Mouse (Mus musculus) hindbrain, embryonic 11.5 days (tissue): ENCODE results near the gene Clmp. TPM values are rescaled to one million over a fixed set of nuclear protein-coding genes. Genes with fewer than 3 reads are reported as not detected.
"Not testable (repeated sequence)": the region's sequence is repeated elsewhere in the genome, so short reads cannot be mapped to it uniquely, and the experiment has no call there.

Experiments
- ATAC-seq: fragments of 200-750 bp; cut with Nextera tagmentation; 2 replicates; pipeline ENCODE4 v1.8.0; 2017; ENCODE audit warnings: mild to moderate bottlenecking, moderate TSS enrichment, moderate library complexity; ENCODE audit not compliant: low FRiP score
- DNase-seq: peaks from one replicate; pipeline ENCODE4 v3.0.0-alpha.2; 2015; ENCODE audit warnings: low spot score
- H3K27ac ChIP-seq: fragments of 300-500 bp; sonication (generic); 2 replicates; pipeline ENCODE4 v1.5.1; 2014; ENCODE audit warnings: mild to moderate bottlenecking, low read depth, low read length
- H3K27me3 ChIP-seq: fragments of 300-500 bp; sonication (generic); 2 replicates; pipeline ENCODE4 v1.6.1; 2014; ENCODE audit warnings: mild to moderate bottlenecking, low read length, moderate library complexity, mixed read lengths; ENCODE audit not compliant: control insufficient read depth, insufficient read depth
- H3K36me3 ChIP-seq: fragments of 300-500 bp; sonication (generic); 2 replicates; pipeline ENCODE4 v1.6.1; 2014; ENCODE audit warnings: mild to moderate bottlenecking, low read length, moderate library complexity, mixed read lengths; ENCODE audit not compliant: control insufficient read depth, insufficient read depth
- H3K4me1 ChIP-seq: fragments of 300-500 bp; sonication (generic); replicated peaks from 2 replicates; pipeline ENCODE4 v1.6.1; 2014; ENCODE audit warnings: low read length, mixed read lengths; ENCODE audit not compliant: control insufficient read depth, insufficient read depth
- H3K4me2 ChIP-seq: fragments of 300-500 bp; sonication (generic); replicated peaks from 2 replicates; pipeline ENCODE4 v1.6.1; 2014; ENCODE audit warnings: mild to moderate bottlenecking, low read depth, low read length
- H3K4me3 ChIP-seq: fragments of 300-500 bp; sonication (generic); 2 replicates; pipeline ENCODE4 v1.5.1; 2014; ENCODE audit warnings: low read depth, low read length
- H3K9ac ChIP-seq: fragments of 300-500 bp; sonication (generic); 2 replicates; pipeline ENCODE4 v1.6.1; 2014; ENCODE audit warnings: low read depth, low read length
- H3K9me3 ChIP-seq: fragments of 300-500 bp; sonication (generic); 2 replicates; pipeline ENCODE4 v1.6.1; 2016; ENCODE audit warnings: low read length; ENCODE audit not compliant: control insufficient read depth
- WGBS: fragments of 180-500 bp; shearing (Covaris S2); extraction: QIAGEN DNeasy Blood & Tissue Kit; methylation state at CpG from one replicate; pipeline ENCODE4 v1.1.7; 2014; 5-methylcytosine and 5-hydroxymethylcytosine counted together
- polyA plus RNA-seq: library from polyadenylated mRNA; unstranded; fragments of >200 nt; fragmentation: Nextera tagmentation; extraction: Ambion mirVana; gene quantifications from 2 replicates; pipeline ENCODE4 v1.2.1, GENCODE M21; 2014

Clmp gene
- polyA plus RNA-seq, 1 experiment from 2014 or later = 45.6 TPM

DNA sequence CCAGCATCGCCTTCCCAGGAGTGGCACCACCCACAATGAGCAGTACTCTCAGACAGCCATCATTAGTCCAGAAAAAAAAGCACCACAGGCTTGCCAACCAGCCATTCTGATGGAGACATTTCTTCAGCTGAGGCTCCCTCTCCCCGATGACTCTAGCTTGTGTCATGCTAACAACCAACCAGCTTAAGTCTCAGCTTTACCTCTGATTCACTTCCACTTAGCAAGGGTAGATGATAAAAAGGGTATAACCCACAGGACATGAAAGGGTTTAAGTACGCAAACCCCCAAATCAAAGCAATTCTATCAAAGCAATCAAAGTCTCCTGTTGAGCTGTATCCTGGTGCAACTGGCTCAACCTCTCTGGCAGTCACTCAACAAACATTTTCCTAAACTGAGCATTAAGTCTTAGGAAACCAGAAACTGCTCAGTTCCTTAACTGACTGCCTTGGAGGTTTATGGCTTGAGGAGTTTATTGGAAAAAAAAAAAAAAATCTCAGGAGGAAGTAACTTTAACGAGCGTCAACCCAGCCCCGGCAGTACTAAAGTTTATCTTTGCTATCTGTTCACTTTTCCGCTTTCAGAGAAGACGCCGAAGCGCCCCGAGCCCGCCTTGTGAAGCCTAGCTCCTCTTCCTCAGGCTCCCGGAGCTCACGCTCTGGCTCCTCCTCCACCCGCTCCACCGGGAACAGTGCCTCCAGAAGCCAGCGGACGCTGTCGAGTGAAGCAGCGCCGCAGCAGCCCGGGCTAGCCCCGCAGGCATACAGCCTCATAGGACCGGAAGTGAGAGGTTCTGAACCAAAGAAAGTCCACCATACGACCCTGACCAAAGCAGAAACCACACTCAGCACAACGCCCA is 96.2 kb downstream of the Clmp start:
- DNase-seq (no peak), ATAC-seq (no peak)
- Histone ChIP-seq H3K36me3 (no peaks in the 10 kb centered on the region), H3K9ac (no peak overlapping the region), H3K9me3 (no peaks in the 10 kb centered on the region), H3K4me2 (no peak overlapping the region; the same call in 1 of the 2 replicates), H3K27me3 (no peaks in the 10 kb centered on the region), H3K27ac (no peak overlapping the region), H3K4me1 (peaks cover 2% of the 10 kb centered on the region; the same call in 1 of the 2 replicates), H3K4me3 (no peak overlapping the region)
- WGBS = 37% methylated on average over 26 of the region's 26 CpGs

DNA sequence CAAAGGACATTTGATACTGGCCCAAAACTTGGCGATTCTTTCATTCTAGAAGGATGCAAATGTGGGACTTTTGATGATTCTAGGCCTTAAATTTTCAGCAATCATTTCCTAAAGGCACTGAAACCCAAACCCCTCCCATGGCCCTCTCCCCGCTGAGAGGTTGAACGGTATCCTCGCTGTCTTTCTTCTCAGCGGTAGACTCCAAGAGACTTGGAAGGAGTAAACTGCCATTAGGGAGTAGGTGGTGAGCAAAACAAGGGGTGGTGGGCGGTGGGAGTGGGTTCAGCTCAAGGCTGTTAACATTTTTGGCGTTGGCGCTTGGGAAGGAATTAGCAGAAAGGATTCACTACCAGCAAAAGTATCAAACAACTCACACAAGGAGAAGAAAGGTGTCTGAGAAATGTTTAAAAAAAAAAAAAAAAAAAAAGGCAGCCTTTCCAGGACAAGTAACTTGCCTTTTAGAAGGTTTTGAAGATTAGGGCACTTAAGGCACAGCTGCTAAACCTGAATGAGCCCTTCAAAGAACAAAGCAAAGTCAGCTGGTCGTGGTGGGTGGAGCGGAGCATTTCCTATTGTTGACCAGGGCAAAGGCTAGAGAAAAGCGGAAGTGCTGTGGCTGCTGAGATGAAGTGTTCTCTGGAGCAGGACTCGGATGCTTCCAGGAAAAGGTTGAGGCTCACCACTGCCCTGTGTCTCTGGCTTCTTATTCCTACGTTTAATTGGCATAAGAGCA is 98.0 kb downstream of the Clmp start:
- WGBS = 6% methylated on average over 13 of the region's 13 CpGs
- no peaks in the 10 kb centered on the region for H3K27me3 ChIP-seq
- H3K27ac ChIP-seq = peak overlapping the region; percentile 49
- DNase-seq (peak; percentile 68), ATAC-seq (peak; percentile 59; the same call in 1 of the 2 replicates)
- H3K4me2 ChIP-seq = peak overlapping the region; percentile 20; the same call in 1 of the 2 replicates
- no peaks in the 10 kb centered on the region for H3K36me3 ChIP-seq
- peaks cover 2% of the 10 kb centered on the region; the same call in 1 of the 2 replicates for H3K4me1 ChIP-seq
- no peak overlapping the region for H3K4me3 ChIP-seq
- 0 out of 2 replicates have a peak overlapping the region, but pooled peaks have one; percentile 31 for H3K9ac ChIP-seq
- H3K9me3 ChIP-seq = no peaks in the 10 kb centered on the region

DNA sequence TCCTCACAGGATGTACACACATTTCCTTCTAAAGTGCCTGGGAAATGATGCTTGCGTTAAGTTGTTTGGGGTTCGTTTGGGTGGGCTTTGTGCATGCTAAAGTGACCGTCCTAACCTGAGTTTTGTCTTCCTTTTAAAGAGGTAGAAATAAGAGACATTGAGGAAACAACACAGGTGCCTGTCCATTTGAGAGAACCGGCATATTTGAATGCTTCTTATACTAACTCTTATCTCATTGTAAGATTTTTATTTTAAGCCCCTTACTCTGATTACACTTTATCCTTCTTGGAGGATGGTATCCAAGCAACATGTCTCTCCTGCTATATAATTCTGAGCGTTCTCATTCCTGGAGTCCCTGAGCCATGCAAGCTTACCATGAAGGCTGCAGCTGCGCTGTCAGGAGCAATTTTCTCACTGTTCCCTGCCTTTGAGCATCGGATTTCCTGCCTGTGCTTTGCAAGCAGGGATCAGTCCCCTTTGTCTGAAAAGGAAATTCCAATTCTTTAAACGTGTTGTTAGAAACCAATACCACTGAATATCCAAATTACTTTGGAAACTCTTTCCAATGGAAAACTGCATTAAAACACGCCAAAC is 98.7 kb downstream of the Clmp start:
- 11% methylated on average over 9 of the region's 9 CpGs for WGBS
- no peaks in the 10 kb centered on the region for H3K36me3 ChIP-seq
- H3K4me1 ChIP-seq = peaks cover 2% of the 10 kb centered on the region; the same call in 1 of the 2 replicates
- DNase-seq (peak; percentile 54), ATAC-seq (peak; percentile 38; the same call in 1 of the 2 replicates)
- no peak overlapping the region for H3K4me3 ChIP-seq
- H3K9me3 ChIP-seq = no peaks in the 10 kb centered on the region
- peak overlapping the region; percentile 49 for H3K27ac ChIP-seq
- H3K9ac ChIP-seq = 0 out of 2 replicates have a peak overlapping the region, but pooled peaks have one; percentile 31
- no peaks in the 10 kb centered on the region for H3K27me3 ChIP-seq
- H3K4me2 ChIP-seq = peak overlapping the region; percentile 20; the same call in 1 of the 2 replicates

DNA sequence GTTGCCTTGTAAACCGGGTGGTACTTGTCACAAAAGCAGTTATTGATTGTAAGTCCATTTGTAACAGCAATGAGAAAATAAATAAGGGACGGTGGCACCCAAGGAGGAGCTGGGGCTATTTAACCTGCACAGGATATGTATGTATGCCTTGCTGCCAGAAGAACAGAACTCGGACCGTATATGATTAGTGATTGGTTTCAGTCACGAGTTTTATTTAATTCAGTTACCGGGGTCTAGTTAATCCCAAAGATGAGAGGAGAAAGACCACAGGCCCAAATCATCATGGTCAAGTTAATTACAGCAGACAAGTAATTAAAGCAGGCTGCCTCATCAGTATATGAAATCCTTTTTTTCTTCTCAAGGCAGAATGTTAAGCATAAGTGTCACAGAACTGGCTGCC is 99.7 kb downstream of the Clmp start:
- no peak overlapping the region for H3K4me3 ChIP-seq
- H3K36me3 ChIP-seq = no peaks in the 10 kb centered on the region
- no peak overlapping the region for H3K9ac ChIP-seq
- DNase-seq (no peak), ATAC-seq (no peak)
- H3K27ac ChIP-seq = no peak overlapping the region; the same call in 1 of the 2 replicates
- H3K4me1 ChIP-seq = peaks cover 2% of the 10 kb centered on the region; the same call in 1 of the 2 replicates
- no peak overlapping the region for H3K4me2 ChIP-seq
- no peaks in the 10 kb centered on the region for H3K27me3 ChIP-seq
- H3K9me3 ChIP-seq = no peaks in the 10 kb centered on the region
- WGBS = 68% methylated on average over 6 of the region's 6 CpGs

DNA sequence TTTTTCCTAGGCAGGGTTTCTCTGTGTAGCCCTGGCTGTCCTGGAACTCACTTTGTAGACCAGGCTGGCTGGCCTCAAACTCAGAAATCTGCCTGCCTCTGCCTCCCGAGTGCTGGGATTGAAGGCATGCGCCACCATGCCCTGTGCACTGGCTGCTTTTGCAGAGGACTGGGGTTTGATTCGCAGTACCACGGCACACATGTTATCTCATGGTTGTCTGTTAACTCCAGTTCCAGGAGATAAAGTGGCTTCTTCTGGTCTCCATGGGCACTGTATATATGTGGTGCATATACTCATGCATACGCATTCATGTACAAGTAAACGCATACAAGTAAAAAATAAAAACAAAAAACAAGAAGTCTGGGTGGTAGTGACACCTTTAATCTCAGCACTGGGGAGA is 101.1 kb downstream of the Clmp start:
- H3K36me3 ChIP-seq, DNase-seq, H3K27ac ChIP-seq, H3K4me1 ChIP-seq, H3K9ac ChIP-seq, H3K9me3 ChIP-seq, H3K4me2 ChIP-seq, H3K4me3 ChIP-seq, ATAC-seq, H3K27me3 ChIP-seq: not testable (repeated sequence)
- WGBS = 95% methylated on average over 6 of the region's 6 CpGs

DNA sequence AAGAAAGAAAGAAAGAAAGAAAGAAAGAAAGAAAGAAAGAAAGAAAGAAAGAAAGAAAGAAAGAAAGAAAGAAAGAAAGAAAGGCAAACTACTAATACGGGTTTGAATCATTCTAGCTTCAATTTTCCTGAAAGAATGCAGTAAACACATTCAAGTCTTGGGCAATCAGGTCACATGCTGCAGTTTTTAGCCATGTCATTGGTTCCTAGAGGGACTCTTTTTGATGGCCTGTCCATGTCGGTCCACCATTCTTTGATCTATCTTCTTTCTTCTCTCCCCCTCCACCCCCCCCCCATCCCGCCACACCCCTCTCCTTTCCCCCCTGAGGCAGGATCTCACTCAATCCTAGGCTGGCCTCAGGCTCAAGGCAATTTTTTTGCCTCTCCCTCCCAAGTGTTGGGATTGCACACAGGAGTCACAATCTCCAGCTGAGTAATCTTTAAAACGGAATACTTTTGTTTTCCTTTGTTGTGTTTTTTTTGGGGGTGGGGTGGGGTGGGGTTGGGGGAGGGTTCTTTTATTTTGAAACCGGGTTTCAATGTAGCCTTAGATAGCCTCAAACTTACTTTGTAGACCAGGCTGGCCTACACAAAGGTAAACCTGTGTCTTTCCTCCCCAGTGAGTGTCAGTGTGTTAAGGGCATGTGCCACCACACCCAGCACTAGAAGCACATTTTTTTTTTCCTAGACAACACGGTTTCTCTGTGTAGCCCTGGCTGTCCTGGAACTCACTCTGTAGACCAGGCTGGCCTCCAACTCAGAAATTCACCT is 106.3 kb downstream of the Clmp start:
- Histone ChIP-seq H3K36me3 (no peaks in the 10 kb centered on the region), H3K27me3 (no peaks in the 10 kb centered on the region), H3K27ac (no peak overlapping the region), H3K4me3 (no peak overlapping the region), H3K9ac (no peak overlapping the region), H3K4me1 (no peaks in the 10 kb centered on the region), H3K4me2 (no peak overlapping the region), H3K9me3 (no peaks in the 10 kb centered on the region)
- 76% methylated on average over 6 of the region's 6 CpGs for WGBS
- ATAC-seq = no peak
- DNase-seq = no peak

DNA sequence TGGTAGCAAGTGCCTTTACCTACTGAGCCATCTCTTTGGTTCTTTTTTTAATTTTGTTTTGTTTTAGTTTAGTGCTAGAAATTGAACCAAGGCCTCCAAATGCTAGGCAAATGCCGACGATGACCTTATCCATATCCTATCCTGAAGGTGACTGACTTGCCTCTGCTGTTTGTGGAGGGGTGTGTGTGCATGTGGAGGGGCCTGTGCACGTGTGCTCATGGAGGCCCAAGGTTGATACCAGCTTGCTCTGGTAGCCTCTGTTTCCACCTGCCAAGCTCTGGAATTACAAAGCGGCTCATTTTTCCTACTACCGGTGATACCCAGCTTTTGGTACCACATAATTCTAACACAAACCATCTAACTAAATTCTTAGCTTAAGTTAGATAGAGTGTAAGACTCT is 107.8 kb downstream of the Clmp start:
- Histone ChIP-seq H3K4me3 (no peak overlapping the region), H3K4me2 (no peak overlapping the region), H3K27me3 (no peaks in the 10 kb centered on the region), H3K9ac (no peak overlapping the region), H3K4me1 (no peaks in the 10 kb centered on the region), H3K9me3 (no peaks in the 10 kb centered on the region), H3K27ac (no peak overlapping the region), H3K36me3 (no peaks in the 10 kb centered on the region)
- DNase-seq (no peak), ATAC-seq (no peak)
- 98% methylated on average over 5 of the region's 5 CpGs for WGBS

DNA sequence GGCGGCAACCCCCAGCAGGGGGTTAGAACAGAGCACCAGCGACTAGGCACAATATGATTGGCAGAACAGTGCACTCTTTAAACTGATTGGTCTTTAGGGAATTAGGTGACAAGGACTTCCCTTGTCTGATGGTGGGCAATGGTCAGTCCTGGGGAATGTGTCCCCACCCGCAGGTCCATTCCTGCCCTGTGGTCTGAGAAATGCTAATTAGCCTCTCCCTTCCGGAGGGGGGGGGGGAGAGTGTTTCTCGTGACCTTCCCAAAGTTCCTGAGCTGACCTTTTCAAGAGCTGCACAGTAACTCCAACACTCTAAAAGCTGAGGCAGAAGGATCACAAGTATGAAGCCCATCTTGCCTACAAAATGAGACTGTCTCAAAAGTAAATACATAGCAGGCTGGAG is 108.5 kb downstream of the Clmp start:
- Histone ChIP-seq H3K4me2 (no peak overlapping the region), H3K27ac (no peak overlapping the region), H3K27me3 (no peaks in the 10 kb centered on the region), H3K9me3 (no peaks in the 10 kb centered on the region), H3K36me3 (no peaks in the 10 kb centered on the region), H3K4me3 (no peak overlapping the region), H3K9ac (no peak overlapping the region), H3K4me1 (peaks cover 3% of the 10 kb centered on the region; the same call in 1 of the 2 replicates)
- WGBS = 13% methylated on average over 5 of the region's 5 CpGs
- DNase-seq = no peak
- ATAC-seq = no peak
